Mouse (Mus musculus): ENCODE results near the gene Hk2.

Gene Hk2

GRCm38 (mm10) chr6:82769704-82770103 is 4.5 kb downstream of the Hk2 start:
- no peak for DNase-seq

DNA sequence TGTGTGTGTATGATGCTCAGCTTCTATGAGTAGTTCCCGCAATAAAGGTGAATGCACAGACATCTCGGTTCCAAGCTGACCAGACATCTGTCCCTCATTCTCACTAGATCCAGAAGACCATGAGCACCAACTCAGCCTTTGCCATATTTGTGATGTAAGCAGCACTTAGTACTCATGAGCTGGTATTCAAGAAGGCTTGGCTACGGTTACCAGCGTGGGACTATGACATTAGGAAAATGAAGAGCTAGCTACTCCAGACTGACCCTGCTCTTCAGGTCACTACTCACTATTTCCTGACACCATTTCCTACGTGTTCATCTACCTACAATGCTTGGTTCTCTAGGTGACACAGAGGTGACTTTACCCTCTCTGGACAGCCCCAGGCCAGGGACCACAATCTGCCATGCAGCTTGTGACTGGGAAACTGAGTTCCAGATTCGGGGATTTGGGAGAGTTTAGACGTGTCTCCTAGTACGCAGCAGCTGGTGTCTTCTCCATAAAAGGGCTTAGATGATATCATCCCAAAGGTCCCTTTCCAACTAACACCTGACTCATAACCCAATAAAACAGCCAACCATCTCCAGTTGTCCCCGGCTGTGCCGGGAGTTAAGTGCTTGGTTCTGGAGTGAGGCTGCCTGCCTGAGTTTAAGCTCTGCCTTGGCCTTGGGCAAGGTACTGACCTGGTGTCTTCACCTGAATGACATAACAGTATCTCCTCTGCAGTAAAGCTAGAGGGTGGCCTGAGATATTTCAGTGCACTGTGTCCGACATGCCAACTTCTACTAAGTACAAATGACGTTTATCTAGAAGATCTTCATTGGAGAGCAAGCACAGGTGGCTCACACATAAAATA is 6.3 kb downstream of the Hk2 start:
- no peak for DNase-seq

GRCm38 (mm10) chr6:82766636-82767035 is 7.6 kb downstream of the Hk2 start:
- no peak for DNase-seq

GRCm38 (mm10) chr6:82765261-82765660 is 9.0 kb downstream of the Hk2 start:
- no peak for DNase-seq

DNA sequence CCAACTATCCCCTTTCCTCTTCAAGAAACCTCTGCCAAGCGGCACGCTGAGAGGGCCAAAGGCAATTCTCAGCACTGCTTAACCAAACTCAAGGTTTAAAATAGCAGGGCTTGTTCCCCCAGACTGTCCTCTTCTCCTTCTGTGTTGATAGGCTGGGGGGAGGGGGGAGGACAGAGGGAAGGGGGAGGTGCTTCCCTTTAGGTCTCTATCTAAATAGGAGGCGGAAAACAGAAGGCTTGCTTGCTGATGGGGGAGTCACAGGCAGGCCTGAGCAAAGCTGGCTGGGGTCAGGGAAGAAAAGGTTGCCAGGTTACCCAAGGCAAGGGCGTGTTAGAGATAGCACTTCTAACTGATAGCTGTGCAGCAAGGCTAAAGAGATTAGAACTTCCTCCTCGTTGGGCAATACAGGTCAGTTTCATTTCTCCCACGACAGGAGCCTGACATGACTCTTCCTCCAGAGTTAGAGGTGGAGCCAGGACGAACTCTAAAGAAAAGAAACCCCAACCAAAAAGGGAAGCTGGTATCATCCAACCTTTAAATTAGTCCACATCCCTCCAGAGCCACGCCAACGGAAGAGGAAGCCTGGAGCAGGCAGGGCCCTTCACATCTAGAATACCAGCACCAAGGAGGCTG is 10.3 kb downstream of the Hk2 start:
- DNase-seq, result peak in 1 of 2 experiments; percentile 16

DNA sequence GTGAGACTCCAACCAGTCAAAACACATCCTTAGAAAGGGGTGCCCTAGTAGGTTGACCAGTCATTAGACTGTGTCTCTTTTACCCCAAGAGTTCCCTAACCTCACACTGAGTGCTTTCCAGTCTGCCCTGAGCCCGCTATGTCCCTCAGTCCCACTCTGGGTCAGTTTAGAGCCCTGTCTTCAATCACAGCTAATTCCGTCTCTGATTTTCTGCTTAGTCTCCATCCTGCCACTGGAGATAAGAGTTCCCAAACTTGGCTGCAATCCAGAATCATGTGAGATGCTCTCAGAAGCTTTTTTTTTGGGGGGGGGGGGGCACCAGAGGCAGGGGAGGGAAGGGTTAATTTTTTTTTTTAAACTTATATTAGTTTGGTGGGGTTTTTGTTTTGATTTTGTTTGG is 11.5 kb downstream of the Hk2 start:
- no peak for DNase-seq

DNA sequence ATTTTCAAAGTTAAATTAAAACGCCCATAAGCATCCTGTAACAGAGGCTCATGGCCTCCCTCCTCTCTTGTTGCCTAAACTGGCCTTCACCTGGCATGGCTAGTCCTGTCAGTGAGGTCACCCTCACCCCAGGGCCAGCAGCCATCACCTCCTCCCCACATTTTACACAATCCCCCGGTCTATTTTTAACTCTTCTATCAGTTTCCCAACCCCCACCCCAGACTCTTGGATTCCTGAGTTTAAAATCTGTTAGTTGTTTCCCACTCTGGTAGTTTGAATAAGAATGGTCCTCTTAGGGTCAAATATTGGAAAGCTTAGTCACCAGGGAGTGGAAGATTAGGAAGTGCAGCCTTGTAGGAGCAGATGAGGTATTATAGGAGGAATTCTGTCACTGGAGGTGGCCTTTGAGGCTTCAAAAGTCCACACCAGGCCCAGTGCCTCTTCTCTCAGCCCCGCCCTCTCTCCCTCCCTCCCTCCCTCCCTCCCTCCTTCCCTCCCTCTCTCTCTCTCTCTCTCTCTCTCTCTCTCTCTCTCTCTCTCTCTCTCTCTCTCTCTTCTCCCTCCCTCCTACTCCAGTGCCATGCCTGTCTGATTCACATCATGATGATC is 13.4 kb downstream of the Hk2 start:
- DNase-seq, result no peak

DNA sequence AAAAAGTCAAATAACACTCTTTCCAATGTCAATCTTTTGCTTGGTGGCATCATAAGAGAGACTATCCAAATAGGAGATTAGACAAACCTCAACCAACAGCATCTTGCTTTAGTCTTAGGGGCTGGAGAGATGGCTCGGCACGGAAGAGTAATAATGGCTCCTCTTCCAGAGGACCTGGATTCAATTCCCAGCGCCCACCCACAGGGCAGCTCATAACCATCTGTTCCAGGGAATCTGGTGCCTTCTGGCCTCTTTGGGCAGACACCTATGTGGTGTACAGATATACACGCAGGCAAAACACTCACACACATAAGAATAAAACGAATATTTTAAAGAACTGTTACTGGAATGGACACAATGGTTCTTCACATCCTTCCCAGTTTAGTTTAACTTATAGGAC is 15.0 kb downstream of the Hk2 start:
- no peak for DNase-seq

DNA sequence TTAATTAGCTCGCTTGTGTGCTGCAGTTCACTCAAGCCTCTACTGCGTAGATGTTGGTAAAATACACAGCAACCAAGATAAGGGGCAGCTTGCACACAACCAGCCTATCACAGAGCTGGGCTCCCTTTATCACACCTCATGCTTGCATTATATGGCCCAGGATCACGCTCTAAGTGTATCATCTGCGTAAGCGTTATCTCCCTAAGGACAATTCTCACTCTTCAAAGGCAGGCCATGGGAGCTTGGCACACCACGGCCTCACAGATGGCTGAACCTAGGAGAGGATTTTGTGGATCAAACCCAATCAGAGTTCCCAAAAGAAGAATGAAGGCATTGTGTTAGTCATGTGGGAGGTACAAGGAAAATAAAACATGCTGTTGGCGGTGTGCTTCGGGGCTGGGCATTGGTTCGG is 17.4 kb downstream of the Hk2 start:
- DNase-seq, result no peak

DNA sequence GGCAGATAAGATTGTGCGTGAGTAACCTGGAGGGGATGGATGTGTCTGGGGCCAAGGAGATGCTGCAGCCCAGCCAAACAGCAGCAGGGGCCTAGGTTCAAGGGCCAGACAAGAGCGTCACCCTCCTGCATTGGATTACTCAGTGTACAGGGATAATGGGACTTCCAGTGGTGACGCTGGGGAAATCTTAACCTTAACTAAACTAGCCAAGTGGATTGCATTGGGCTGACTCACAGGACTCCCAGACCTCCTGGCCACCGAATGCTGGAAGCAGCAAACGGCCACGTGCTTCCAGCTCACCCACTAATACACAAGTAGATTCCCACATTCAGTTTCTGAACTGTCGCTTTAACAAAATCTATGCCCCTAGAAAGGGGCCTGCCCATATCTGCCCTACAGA is 18.0 kb downstream of the Hk2 start:
- DNase-seq, result no peak

DNA sequence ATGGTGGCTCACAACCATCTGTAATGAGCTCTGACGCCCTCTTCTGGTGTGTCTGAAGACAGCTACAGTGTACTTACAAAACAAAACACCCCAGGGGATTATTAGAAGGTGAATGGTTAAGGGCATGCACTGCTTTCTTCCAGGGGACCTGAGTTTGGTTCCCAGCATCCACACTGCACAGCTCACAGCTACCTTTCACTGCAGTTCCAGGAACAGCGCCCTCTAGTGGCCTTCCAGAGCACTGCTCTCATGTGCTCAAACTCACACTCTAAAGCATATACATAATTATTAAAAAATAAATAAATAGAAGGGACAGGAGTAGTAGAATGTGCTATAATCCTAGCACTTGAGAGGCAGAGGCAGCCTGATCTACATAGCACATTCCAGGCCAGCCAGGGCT is 18.9 kb downstream of the Hk2 start:
- no peak for DNase-seq

DNA sequence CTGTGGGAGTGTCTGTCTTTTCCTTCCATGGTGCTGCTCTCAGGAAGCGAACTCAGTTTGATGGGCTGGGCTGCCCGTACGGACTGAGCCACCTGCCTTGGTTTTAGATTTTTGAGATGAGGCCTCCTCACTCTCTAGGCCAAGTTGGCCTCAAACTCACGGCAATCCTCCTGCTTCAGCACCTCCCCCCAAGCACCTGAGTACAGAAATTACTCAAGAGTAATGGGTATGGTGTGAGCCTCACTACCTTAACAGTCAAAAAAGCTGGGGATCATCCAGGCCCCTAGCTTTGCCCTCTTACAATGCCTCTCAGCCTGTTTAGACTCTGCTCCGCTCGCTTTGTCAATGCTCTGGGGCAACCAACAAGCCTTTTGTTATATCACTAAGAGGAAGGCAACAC is 19.5 kb downstream of the Hk2 start:
- no peak for DNase-seq

DNA sequence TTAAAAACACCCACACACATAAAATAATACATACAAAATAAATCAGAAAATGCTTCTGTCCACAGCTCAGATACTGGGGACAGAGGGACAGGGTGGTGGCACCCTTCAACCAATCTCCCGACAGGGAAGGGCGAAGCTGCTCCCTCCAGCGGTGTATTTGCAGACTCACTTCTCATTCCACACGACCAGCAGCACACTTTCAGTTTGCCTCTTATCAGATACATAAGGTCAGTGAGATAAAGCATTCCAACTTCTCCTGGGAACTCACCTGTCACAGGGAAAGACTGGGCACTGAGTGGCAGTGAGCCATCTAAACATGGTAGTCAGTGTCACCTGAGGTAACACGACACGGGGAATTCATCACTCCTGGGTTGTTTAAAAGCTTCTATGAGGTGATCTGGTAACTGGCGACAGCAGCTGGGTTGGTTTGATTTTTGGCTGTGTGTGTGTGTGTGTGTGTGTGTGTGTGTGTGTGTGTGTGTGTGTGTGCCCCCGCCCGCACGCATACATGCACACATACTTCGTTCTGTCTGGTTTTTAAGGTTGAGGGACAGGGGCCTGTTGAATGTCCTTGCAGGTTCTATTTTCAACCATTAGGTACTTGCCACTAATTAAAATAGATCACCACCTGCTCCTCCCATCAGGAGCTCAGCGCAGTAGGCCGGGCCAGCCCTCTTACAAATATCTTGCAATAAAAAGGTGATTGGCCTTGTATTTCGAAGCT is 20.5 kb downstream of the Hk2 start:
- DNase-seq, result no peak

GRCm38 (mm10) chr6:82753061-82753460 is 21.2 kb downstream of the Hk2 start:
- no peak for DNase-seq

- no peak for DNase-seq
Measured at GRCm38 (mm10) chr6:82751791-82752190, 22.5 kb downstream of the Hk2 start.

DNA sequence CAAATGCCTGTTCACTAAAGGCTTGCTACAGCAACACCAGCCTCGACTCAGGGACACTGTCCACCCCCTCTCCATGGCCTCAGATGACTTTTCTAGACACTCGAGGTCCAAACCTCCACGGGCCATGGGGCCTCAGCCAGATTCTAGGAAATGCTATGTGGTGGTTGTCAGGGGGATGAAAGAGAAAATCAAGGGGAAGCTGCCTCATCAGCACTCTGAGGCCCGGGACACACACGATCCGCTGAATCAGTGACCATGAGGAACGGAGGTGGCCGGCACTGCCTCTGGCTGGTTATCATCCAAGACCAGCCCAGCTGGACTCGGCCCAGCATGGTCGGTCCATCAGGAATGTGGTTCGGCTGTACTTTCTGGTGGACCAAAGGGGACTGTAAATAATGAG is 23.2 kb downstream of the Hk2 start:
- DNase-seq, result no peak

- DNase-seq, result no peak
Measured at GRCm38 (mm10) chr6:82750063-82750462, 24.2 kb downstream of the Hk2 start.

DNA sequence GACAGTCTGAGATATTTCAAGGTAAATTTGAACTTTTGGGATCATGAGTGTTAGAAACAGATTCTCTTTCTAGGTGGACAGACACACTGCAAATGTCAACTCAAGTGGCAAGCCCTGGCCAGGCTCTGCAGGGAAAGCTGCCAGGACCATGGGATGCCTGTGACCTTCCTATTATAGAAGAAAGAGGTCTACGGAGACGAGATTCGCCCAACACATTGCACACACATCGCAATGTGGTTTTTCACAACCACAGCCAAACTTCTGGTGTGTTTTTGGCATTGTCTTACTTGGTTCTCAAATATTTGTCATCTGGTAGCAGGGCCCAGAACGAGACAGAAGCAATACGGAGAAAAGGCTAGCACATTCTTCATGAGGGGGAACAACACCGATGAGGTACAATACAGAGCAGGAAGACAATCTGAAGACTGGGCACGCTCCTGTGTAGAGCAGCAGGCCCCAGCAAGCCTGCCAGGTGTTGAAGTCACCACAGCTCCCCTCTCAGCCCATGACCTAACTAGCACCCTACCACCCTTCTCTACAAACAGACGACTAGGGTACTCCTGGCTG is 26.1 kb downstream of the Hk2 start:
- DNase-seq, result no peak

- no peak for DNase-seq
Measured at GRCm38 (mm10) chr6:82747085-82747484, 27.2 kb downstream of the Hk2 start.

GRCm38 (mm10) chr6:82744553-82744952 is 29.7 kb downstream of the Hk2 start:
- DNase-seq, result no peak

DNA sequence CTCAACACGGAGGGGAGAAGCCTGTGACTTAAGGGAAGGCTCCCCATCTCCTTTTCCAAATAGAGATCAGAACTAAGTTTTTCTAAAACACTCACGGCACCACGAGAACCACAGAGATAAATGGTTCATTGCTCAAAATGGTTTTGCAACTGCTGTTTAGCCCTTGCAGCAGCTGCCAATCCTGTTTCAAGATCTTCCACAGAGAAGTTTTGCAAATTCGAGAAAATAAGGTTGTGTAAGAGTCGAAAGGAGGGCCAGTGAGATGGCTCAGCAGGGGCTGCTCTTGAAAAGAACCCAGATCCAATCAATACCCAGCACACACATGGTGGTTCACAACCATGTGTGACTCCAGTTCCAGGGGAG is 32.8 kb downstream of the Hk2 start:
- DNase-seq, result no peak

GRCm38 (mm10) chr6:82740868-82741517 is 33.3 kb downstream of the Hk2 start:
- DNase-seq, result no peak

DNA sequence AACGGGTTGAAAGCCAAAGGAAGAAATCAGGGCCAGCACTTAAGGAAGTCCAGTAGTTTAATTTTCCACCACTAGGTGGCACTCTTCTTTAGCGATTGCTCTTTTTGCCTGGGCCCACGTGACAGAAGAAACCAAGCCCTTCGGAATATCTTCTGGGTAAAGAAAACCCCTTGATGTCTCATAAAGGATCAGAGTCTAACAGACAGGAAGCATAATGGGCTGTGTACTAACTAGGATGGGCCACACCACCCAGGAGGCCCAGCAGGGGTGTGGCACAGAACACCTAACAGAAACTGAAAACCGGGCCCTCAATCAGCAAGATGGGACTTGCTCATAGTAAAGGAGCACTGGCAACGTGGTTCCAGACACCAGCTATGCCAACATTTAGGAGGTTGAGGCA is 34.0 kb downstream of the Hk2 start:
- DNase-seq, result peak in 1 of 2 experiments; percentile 32

Data from spleen, adult 18-20 months (tissue).